Mouse (Mus musculus) heart, adult 2 months (tissue): ENCODE measurements around the gene Metap1d.

Experiments
- CTCF ChIP-seq: fragments of 200-600 bp; IDR thresholded peaks from 2 replicates; pipeline ENCODE4 v1.8.1; 2022; ENCODE audit warnings: antibody characterized with exemption, mild to moderate bottlenecking, moderate library complexity
- EP300 ChIP-seq: fragments of 200-500 bp; IDR thresholded peaks from 2 replicates; pipeline ENCODE4 v1.6.1; 2011; ENCODE audit warnings: low read depth, low read length, control low read depth; ENCODE audit not compliant: insufficient read depth
- POLR2A ChIP-seq: fragments of 200-500 bp; IDR thresholded peaks from 2 replicates; pipeline ENCODE4 v1.6.1; 2011; ENCODE audit warnings: mild to moderate bottlenecking, low read depth, low read length, control low read depth; ENCODE audit not compliant: insufficient read depth

DNA sequence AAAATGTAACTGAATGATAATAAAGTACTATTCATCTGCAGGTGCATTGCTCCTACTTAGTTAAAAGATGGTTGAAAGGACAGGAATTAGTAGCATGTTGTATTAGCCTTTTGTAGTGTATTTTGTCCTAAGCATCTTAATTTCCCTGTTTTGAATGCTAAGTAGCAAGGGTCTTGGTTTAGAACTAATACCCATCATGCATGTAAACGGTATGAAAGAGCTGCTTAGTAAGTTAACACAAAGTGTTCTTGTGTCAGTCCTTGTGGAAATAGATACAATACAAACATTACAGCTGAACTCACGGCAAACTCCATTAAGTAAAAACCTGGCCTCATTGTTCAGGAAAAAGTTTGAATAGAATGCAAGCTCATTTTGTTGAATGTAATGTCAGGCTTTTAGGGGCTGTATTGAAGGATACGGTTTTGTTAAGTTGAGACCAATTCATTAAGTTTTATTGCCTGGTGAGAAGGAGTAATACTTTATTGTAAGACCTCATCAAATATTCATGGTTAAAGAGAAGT is 34.3 kb upstream of the Metap1d start:
- no peak for TF ChIP-seq CTCF
- TF ChIP-seq POLR2A, result no peak
- no peak for TF ChIP-seq EP300
